Mouse (Mus musculus) neural tube, embryonic 12.5 days (tissue): ENCODE measurements around the gene Bbs5. TPM values are rescaled to one million over a fixed set of nuclear protein-coding genes. Genes with fewer than 3 reads are reported as not detected.
A peak's percentile ranks its signal among the peaks of the same experiment; 100 is the strongest.

Experiments
- ATAC-seq: fragments of 200-750 bp; cut with Nextera tagmentation; 2 replicates; pipeline ENCODE4 v1.8.0; 2017; ENCODE audit warnings: low read depth, mild to moderate bottlenecking, moderate TSS enrichment, moderate library complexity; ENCODE audit not compliant: low FRiP score
- H3K27ac ChIP-seq: fragments of 300-500 bp; sonication (generic); 2 replicates; pipeline ENCODE4 v1.5.1; 2016
- H3K27me3 ChIP-seq: fragments of 300-500 bp; sonication (generic); replicated peaks from 2 replicates; pipeline ENCODE4 v1.6.1; 2016; ENCODE audit warnings: mild to moderate bottlenecking
- H3K36me3 ChIP-seq: fragments of 300-500 bp; sonication (generic); 2 replicates; pipeline ENCODE4 v1.6.1; 2016; ENCODE audit warnings: mild to moderate bottlenecking
- H3K4me1 ChIP-seq: fragments of 300-500 bp; sonication (generic); 2 replicates; pipeline ENCODE4 v1.6.1; 2016
- H3K4me2 ChIP-seq: fragments of 300-500 bp; sonication (generic); replicated peaks from 2 replicates; pipeline ENCODE4 v1.6.1; 2016; ENCODE audit warnings: mild to moderate bottlenecking
- H3K4me3 ChIP-seq: fragments of 300-500 bp; sonication (generic); 2 replicates; pipeline ENCODE4 v1.5.1; 2016
- H3K9ac ChIP-seq: fragments of 300-500 bp; sonication (generic); 2 replicates; pipeline ENCODE4 v1.6.1; 2016; ENCODE audit warnings: mild to moderate bottlenecking
- H3K9me3 ChIP-seq: fragments of 300-500 bp; sonication (generic); 2 replicates; pipeline ENCODE4 v1.6.1; 2016; ENCODE audit warnings: mild to moderate bottlenecking
- WGBS: fragments of 180-500 bp; shearing (Covaris S2); methylation state at CpG from one replicate; pipeline ENCODE4 v1.1.7; 2016; 5-methylcytosine and 5-hydroxymethylcytosine counted together
- polyA plus RNA-seq: library from polyadenylated mRNA; unstranded; fragments of >200 nt; fragmentation: Nextera tagmentation; extraction: Ambion mirVana; gene quantifications from 2 replicates; pipeline ENCODE4 v1.2.1, GENCODE M21; 2016

The Bbs5 gene
- polyA plus RNA-seq, 1 experiment from 2014 or later, result 24.0 TPM

GRCm38 (mm10) chr2:69712981-69713625 lies 66.1 kb downstream of the Bbs5 start, which contains the start of gene Fastkd1:
Fastkd1 (minus strand) TSS chr2:69713516.
- Histone ChIP-seq H3K4me2 (peak within 1 kb of the TSS; percentile 80), H3K27me3 (no peaks in the 10 kb centered on the region), H3K9me3 (no peaks in the 10 kb centered on the region), H3K36me3 (peaks cover 7% of the 10 kb centered on the region), H3K4me1 (no peaks in the 10 kb centered on the region), H3K4me3 (peak within 1 kb of the TSS; percentile 65), H3K9ac (peak within 1 kb of the TSS; percentile 66), H3K27ac (no peak within 1 kb of the TSS)
- ATAC-seq, result peak; percentile 100
- under 1% methylated on average over 39 of the region's 39 CpGs for WGBS

DNA sequence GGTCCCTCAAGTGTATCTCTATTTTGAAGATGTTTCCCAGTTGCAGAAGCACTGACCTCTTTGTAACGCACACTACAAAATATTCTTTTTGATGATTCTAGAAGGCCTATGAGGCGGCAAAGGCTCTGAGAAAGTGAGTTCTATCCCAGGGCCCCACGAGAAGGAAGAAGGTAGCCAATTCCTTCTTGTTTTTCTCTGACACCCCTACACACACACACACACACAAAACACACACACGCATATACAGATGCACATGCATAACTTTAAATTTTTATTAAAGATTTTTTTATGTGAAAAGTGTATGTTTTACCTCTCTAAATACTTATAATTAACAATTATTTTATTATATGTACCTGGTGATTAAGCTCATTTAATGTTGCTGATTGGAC lies 66.6 kb downstream of the Bbs5 start:
- Histone ChIP-seq H3K27me3 (no peaks in the 10 kb centered on the region), H3K27ac (no peak overlapping the region), H3K36me3 (peaks cover 7% of the 10 kb centered on the region; the same call in 1 of the 2 replicates), H3K9me3 (no peaks in the 10 kb centered on the region), H3K4me3 (peak overlapping the region; percentile 65; the same call in 1 of the 2 replicates), H3K4me1 (no peaks in the 10 kb centered on the region), H3K4me2 (peak overlapping the region; percentile 80), H3K9ac (no peak overlapping the region)
- WGBS, result 32% methylated on average over 4 of the region's 4 CpGs
- ATAC-seq, result peak; percentile 49; the same call in 1 of the 2 replicates

DNA sequence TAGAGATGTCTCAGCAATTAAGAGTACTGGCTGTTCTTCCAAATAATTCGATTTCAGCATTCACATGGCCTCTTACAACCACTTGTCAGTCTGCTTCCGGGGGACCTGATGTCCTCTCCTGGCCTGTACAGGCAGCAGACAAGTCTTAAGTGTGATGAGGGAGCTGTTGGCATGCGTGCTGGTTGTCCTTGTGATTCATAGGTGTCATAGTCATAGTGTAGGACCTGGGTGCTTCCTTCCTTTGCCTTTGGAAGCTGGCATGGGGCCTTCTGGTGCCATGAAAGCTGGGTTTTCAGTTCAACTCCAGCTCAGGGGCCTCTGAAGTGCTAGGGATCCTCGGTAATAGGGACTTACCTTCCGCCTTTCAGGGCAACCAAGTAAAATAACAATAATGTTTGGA lies 67.2 kb downstream of the Bbs5 start:
- Histone ChIP-seq H3K9me3 (no peaks in the 10 kb centered on the region), H3K4me3 (no peak overlapping the region), H3K36me3 (peaks cover 7% of the 10 kb centered on the region; the same call in 1 of the 2 replicates), H3K4me1 (no peaks in the 10 kb centered on the region), H3K27ac (no peak overlapping the region), H3K9ac (no peak overlapping the region), H3K27me3 (no peaks in the 10 kb centered on the region), H3K4me2 (no peak overlapping the region)
- no peak for ATAC-seq
- WGBS, result 86% methylated on average over 5 of the region's 5 CpGs

GRCm38 (mm10) chr2:69716483-69716882 lies 69.5 kb downstream of the Bbs5 start:
- Histone ChIP-seq H3K9me3 (no peaks in the 10 kb centered on the region), H3K4me2 (no peak overlapping the region), H3K9ac (no peak overlapping the region), H3K4me3 (no peak overlapping the region), H3K27me3 (no peaks in the 10 kb centered on the region; the same call in 1 of the 2 replicates), H3K27ac (no peak overlapping the region), H3K36me3 (no peaks in the 10 kb centered on the region), H3K4me1 (no peaks in the 10 kb centered on the region)
- WGBS, result 74% methylated on average over 3 of the region's 3 CpGs
- no peak for ATAC-seq

Other genes starting within 250 kb of the Bbs5 start
- gene Lrp2, start 61.1 kb upstream of the Bbs5 start, polyA plus RNA-seq, result 1.4 TPM in 2 replicates
- gene Klhl41, start 22.9 kb downstream of the Bbs5 start, polyA plus RNA-seq, result 3.0 and 5.0 TPM in 2 replicates
- gene Fastkd1, start 66.3 kb downstream of the Bbs5 start, polyA plus RNA-seq, result 17.1 and 17.4 TPM in 2 replicates
- 128 and 144 TPM in 2 replicates for gene Ppig, start 75.4 kb downstream of the Bbs5 start, polyA plus RNA-seq
- gene Ccdc173, start 142.4 kb downstream of the Bbs5 start, polyA plus RNA-seq, result 4.4 and 4.7 TPM in 2 replicates
- 38.3 and 39.2 TPM in 2 replicates for gene Phospho2, start 142.5 kb downstream of the Bbs5 start, polyA plus RNA-seq
- 46.4 and 50.9 TPM in 2 replicates for gene Klhl23, start 174.8 kb downstream of the Bbs5 start, polyA plus RNA-seq
- 355 and 373 TPM in 2 replicates for gene Ssb, start 214.4 kb downstream of the Bbs5 start, polyA plus RNA-seq
- 30.6 and 36.2 TPM in 2 replicates for gene Mettl5, start 238.4 kb downstream of the Bbs5 start, polyA plus RNA-seq